Mouse (Mus musculus) layer of hippocampus, postnatal 14 days (tissue): Measurements from ENCODE around the gene Unc13a. TPM values are rescaled to one million over a fixed set of nuclear protein-coding genes. Genes with fewer than 3 reads are reported as not detected.
"Not testable (repeated sequence)": the region's sequence is repeated elsewhere in the genome, so short reads cannot be mapped to it uniquely, and the experiment has no call there.

Experiments used
- DNase-seq, 2 experiments: peaks; one replicate each; pipeline ENCODE4 v3.0.0; 2021 to 2022; ENCODE audit warnings: low spot score in 2 of 2, mixed read lengths in 1 of 2
- long read RNA-seq, 2 experiments: library from polyadenylated mRNA; stranded (forward); transcript quantifications; one replicate each; pipeline ENCODE4 v2.0.0; 2021
- total RNA-seq, 2 experiments: library from RNA; stranded (reverse); gene quantifications; 2 replicates each; pipeline ENCODE4 v1.2.3; 2021

Gene Unc13a
- 100 to 1,000 TPM; 268 to 281 TPM for total RNA-seq
- long read RNA-seq, experiment 1, partial matches to known transcripts, result 8 of 32 reads
- long read RNA-seq, experiment 1, other reads (novel, unspliced or antisense), result 24 of 32 reads
- long read RNA-seq, experiment 2, partial matches to known transcripts, result 9 of 63 reads
- long read RNA-seq, experiment 2, other reads (novel, unspliced or antisense), result 54 of 63 reads

GRCm38 (mm10) chr8:71671549-71671965 lies at the start of gene Unc13a:
Gene Unc13a (minus strand): TSS chr8:71671757.
- peak; percentile 89 to 92 for DNase-seq

GRCm38 (mm10) chr8:71719928-71720457 lies 48.4 kb upstream of the Unc13a start:
- peak; percentile 74 to 76 for DNase-seq

GRCm38 (mm10) chr8:71719218-71719617 lies 47.7 kb upstream of the Unc13a start:
- DNase-seq, result peak; percentile 69 to 70

GRCm38 (mm10) chr8:71718252-71718651 lies 46.7 kb upstream of the Unc13a start:
- no peak for DNase-seq

- DNase-seq, result no peak
These were observed 45.5 kb upstream of the Unc13a start for GRCm38 (mm10) chr8:71717096-71717495.

- DNase-seq, result no peak
These were observed 45.0 kb upstream of the Unc13a start for GRCm38 (mm10) chr8:71716561-71717053.

- DNase-seq, result no peak
These were observed 44.0 kb upstream of the Unc13a start for GRCm38 (mm10) chr8:71715531-71715930.

- no peak for DNase-seq
These were observed 40.0 kb upstream of the Unc13a start for GRCm38 (mm10) chr8:71711574-71711973.

- DNase-seq, result peak; percentile 81 to 87
These were observed 38.4 kb upstream of the Unc13a start for GRCm38 (mm10) chr8:71709800-71710446.

GRCm38 (mm10) chr8:71709134-71709799 lies 37.7 kb upstream of the Unc13a start:
- DNase-seq, result no peak

GRCm38 (mm10) chr8:71707874-71708273 lies 36.3 kb upstream of the Unc13a start:
- DNase-seq, result no peak

GRCm38 (mm10) chr8:71703400-71703799 lies 31.8 kb upstream of the Unc13a start:
- not testable (repeated sequence) for DNase-seq

GRCm38 (mm10) chr8:71702923-71703322 lies 31.4 kb upstream of the Unc13a start:
- no peak for DNase-seq

- no peak for DNase-seq
These were observed 30.5 kb upstream of the Unc13a start for GRCm38 (mm10) chr8:71702087-71702432.

GRCm38 (mm10) chr8:71701414-71702086 lies 30.0 kb upstream of the Unc13a start, which contains the start of gene B3gnt3:
Gene B3gnt3 (minus strand): TSS chr8:71701789.
- no peak for DNase-seq

- no peak for DNase-seq
These were observed 29.1 kb upstream of the Unc13a start for GRCm38 (mm10) chr8:71700493-71701269.

- not testable (repeated sequence) for DNase-seq
These were observed 23.9 kb upstream of the Unc13a start for GRCm38 (mm10) chr8:71695456-71695855.

- no peak for DNase-seq
These were observed 21.8 kb upstream of the Unc13a start for GRCm38 (mm10) chr8:71693166-71694041.

GRCm38 (mm10) chr8:71692509-71692908 lies 21.0 kb upstream of the Unc13a start:
- DNase-seq, result no peak

- no peak for DNase-seq
These were observed 17.5 kb upstream of the Unc13a start, which contains the start of gene Insl3 for GRCm38 (mm10) chr8:71689028-71689427. Gene Insl3 (plus strand): TSS chr8:71689214.
